Mouse (Mus musculus) hindbrain, embryonic 14.5 days (tissue): ENCODE measurements at regions not wholly inside any gene's neighbourhood (a gene's known extent, or its start where the extent isn't known, plus 50 kb on each side); places are given as distances from the start of the nearest gene placed in this dataset.
A peak's percentile ranks its signal among the peaks of the same experiment; 100 is the strongest.
"Not testable (repeated sequence)": the region's sequence is repeated elsewhere in the genome, so short reads cannot be mapped to it uniquely, and the experiment has no call there.

Experiments
- ATAC-seq: fragments of 200-750 bp; cut with Nextera tagmentation; 2 replicates; pipeline ENCODE4 v1.8.0; 2017; ENCODE audit warnings: moderate number of reproducible peaks, mild to moderate bottlenecking, moderate TSS enrichment, moderate library complexity; ENCODE audit not compliant: low FRiP score
- DNase-seq: peaks from one replicate; pipeline ENCODE4 v3.0.0-alpha.2; 2015; ENCODE audit warnings: low spot score
- H3K27ac ChIP-seq: fragments of 300-500 bp; sonication (generic); 2 replicates; pipeline ENCODE4 v1.5.1; 2014; ENCODE audit warnings: mild to moderate bottlenecking, moderate library complexity
- H3K27me3 ChIP-seq: fragments of 300-500 bp; sonication (generic); 2 replicates; pipeline ENCODE4 v1.6.1; 2014; ENCODE audit warnings: mild to moderate bottlenecking, low read length, mixed read lengths; ENCODE audit not compliant: control insufficient read depth, insufficient read depth
- H3K36me3 ChIP-seq: fragments of 300-500 bp; sonication (generic); replicated peaks from 2 replicates; pipeline ENCODE4 v1.6.1; 2014; ENCODE audit not compliant: control insufficient read depth, insufficient read depth
- H3K4me1 ChIP-seq: fragments of 300-500 bp; sonication (generic); replicated peaks from 2 replicates; pipeline ENCODE4 v1.6.1; 2014; ENCODE audit warnings: antibody characterized with exemption, low read length, mixed read lengths; ENCODE audit not compliant: control insufficient read depth, insufficient read depth
- H3K4me2 ChIP-seq: fragments of 300-500 bp; sonication (generic); replicated peaks from 2 replicates; pipeline ENCODE4 v1.6.1; 2014; ENCODE audit warnings: mild to moderate bottlenecking, moderate library complexity
- H3K4me3 ChIP-seq: fragments of 300-500 bp; sonication (generic); replicated peaks from 2 replicates; pipeline ENCODE4 v1.5.1; 2014; ENCODE audit warnings: mild to moderate bottlenecking, low read length
- H3K9ac ChIP-seq: fragments of 300-500 bp; sonication (generic); 2 replicates; pipeline ENCODE4 v1.6.1; 2014
- H3K9me3 ChIP-seq: fragments of 300-500 bp; sonication (generic); 2 replicates; pipeline ENCODE4 v1.6.1; 2016; ENCODE audit warnings: low read length; ENCODE audit not compliant: control insufficient read depth
- WGBS: fragments of 180-500 bp; shearing (Covaris S2); extraction: QIAGEN DNeasy Blood & Tissue Kit; methylation state at CpG from one replicate; pipeline ENCODE4 v1.1.7; 2014; 5-methylcytosine and 5-hydroxymethylcytosine counted together

DNA sequence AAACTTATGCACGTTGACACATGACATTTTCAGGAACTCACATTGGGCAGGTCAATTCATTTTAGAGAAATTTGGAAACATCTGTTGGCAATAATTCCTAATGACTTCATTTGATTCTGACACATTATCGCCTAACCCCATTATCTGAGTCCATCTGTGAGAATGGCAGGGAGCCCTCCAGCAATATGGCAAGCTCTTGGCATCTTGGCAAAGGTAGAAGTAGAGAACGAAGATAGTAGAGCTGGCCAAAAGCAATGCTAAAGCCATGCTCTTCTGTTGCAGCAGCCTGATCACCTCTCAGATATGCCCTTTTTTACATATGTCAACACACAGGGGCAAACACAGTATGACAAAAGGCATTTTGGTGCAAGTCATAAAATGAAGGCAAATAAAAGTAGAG is 536.4 kb upstream of the Ins1 start:
- 76% methylated on average over 3 of the region's 3 CpGs for WGBS

DNA sequence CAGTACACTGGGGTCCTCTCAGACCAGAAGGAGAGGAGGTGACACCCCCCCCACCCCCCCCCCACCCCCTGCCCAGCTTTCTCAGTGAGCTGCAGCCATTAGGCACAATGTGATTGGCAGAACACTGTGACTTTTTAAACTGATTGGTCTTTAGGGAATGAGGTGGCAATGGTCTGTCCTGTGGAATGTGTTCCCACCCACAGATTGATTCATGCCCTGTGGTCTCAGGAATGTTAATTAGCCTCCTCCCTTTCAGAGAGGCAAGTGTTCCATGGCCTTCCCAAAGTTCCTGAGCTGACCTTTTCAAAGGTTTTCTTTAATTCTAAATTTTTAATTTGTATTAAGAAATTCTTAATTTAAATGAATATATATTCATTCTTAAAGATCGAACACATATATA is 524.0 kb upstream of the Ins1 start:
- Histone ChIP-seq H3K27me3 (no peaks in the 10 kb centered on the region), H3K4me2 (no peak overlapping the region), H3K4me3 (no peak overlapping the region), H3K36me3 (no peaks in the 10 kb centered on the region), H3K4me1 (no peaks in the 10 kb centered on the region), H3K9ac (no peak overlapping the region), H3K9me3 (0 out of 2 replicates have a peak, but pooled peaks cover 3% of the 10 kb centered on the region), H3K27ac (no peak overlapping the region)
- DNase-seq (no peak), ATAC-seq (no peak)
- WGBS: 94% methylated on average over 1 of the region's 1 CpGs

More for the DNA sequence above, 536.4 kb upstream of the Ins1 start:
- ATAC-seq: no peak
- Histone ChIP-seq H3K9me3 (no peaks in the 10 kb centered on the region), H3K27me3 (no peaks in the 10 kb centered on the region), H3K36me3 (no peaks in the 10 kb centered on the region), H3K4me3 (no peak overlapping the region), H3K4me2 (no peak overlapping the region), H3K4me1 (no peaks in the 10 kb centered on the region), H3K9ac (no peak overlapping the region), H3K27ac (no peak overlapping the region)
- peak; percentile 30 for DNase-seq

DNA sequence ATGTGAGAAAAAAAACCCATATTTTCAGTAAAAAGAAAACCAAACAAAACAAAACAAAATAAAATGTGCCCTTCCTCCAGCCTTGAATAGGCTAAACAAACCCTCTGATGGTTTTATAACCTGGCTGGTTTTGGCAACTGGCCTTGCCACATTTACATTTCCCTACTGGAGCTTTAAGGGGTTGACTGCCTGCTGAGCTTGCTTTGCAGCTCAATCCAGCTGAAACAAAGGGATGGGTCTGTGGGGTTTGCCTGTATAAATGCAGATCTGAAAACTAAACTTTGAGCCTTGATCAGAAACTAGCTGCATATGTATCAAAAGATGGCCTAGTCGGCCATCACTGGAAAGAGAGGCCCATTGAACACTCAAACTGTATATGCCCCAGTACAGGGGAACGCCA is 523.1 kb upstream of the Ins1 start:
- Histone ChIP-seq H3K4me1 (no peaks in the 10 kb centered on the region), H3K4me3 (no peak overlapping the region)
- no peak for ATAC-seq

DNA sequence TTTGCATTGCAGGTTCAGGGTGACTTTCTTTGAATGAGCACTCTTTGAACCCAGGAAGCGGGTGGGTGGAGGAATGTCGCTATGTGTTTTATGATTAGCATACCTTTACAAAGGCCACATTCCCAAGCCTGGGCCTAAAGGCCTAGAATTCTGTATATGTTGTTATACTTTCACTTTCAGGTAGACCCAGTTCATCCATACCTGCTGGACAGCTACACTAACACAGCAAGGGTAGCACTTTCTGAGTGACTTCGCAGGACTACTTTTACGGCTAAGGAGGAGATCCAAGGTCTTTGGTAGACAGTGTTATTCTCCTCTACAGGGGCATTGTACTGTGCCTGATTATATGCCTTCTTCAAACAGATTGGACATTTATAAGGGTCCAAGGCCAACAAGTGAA is 521.9 kb upstream of the Ins1 start:
- not testable (repeated sequence) for H3K27me3 ChIP-seq, H3K36me3 ChIP-seq, H3K4me1 ChIP-seq, H3K27ac ChIP-seq, ATAC-seq, H3K9me3 ChIP-seq, H3K4me3 ChIP-seq, H3K9ac ChIP-seq, H3K4me2 ChIP-seq, DNase-seq
- WGBS: 98% methylated on average over 4 of the region's 4 CpGs

More for the DNA sequence above, 523.1 kb upstream of the Ins1 start:
- no peak overlapping the region for H3K27ac ChIP-seq
- no peaks in the 10 kb centered on the region for H3K27me3 ChIP-seq
- no peak for DNase-seq
- 83% methylated on average over 2 of the region's 2 CpGs for WGBS
- no peak overlapping the region for H3K9ac ChIP-seq
- no peaks in the 10 kb centered on the region for H3K36me3 ChIP-seq
- H3K9me3 ChIP-seq: 0 out of 2 replicates have a peak, but pooled peaks cover 3% of the 10 kb centered on the region
- H3K4me2 ChIP-seq: no peak overlapping the region

DNA sequence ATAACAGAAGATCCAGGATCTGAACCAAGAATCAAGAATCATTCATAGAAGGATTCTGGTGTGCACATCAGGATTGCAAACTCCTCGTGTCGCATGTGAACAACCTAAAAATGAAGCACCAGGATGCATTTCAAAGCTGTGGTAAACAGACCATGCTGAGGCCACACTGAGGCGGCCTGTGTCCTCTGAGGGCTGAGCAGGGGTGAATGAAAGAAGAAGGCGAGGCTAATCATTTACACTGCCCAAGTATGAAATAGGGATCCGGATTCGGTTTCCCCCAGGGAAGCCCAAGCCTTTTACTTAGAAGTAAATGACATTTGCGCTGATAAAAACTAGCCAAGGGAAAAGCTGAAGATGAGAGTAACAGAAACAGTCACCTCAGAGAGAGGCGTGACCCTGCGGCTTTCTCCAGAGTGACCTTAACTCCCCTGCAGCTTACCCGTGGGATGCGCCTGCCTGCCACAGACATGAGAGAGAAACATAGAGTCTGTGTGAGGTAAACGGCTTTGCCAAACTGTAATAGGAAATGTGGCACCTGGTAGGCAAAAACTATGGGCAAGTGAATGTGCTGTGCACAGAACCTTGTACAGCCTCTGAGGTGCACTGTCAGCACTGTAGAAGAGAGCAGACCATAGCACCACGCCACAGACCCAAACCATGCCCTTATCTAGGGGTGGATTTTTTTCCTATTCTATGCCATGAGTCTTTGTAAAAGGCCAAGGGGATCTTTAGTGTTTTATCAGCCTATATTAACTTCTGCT is 490.1 kb upstream of the Ins1 start:
- DNase-seq (no peak), ATAC-seq (no peak)
- 63% methylated on average over 13 of the region's 13 CpGs for WGBS
- Histone ChIP-seq H3K9ac (no peak overlapping the region), H3K36me3 (no peaks in the 10 kb centered on the region), H3K4me3 (no peak overlapping the region), H3K4me2 (no peak overlapping the region), H3K4me1 (no peaks in the 10 kb centered on the region), H3K9me3 (no peaks in the 10 kb centered on the region), H3K27me3 (no peaks in the 10 kb centered on the region), H3K27ac (no peak overlapping the region)
